Mouse (Mus musculus) CH12F3 (cell line): Measurements from ENCODE around the gene Emx2.

Source experiments
- in situ Hi-C: fragments of 300-500 bp; cut with MboI; formaldehyde crosslinking; loops from 2 replicates; pipeline ENCODE4 v1.14.3; 2020; ENCODE audit warnings: low sequenced_read_pairs

Emx2 gene

GRCm38 (mm10) chr19:59457951-59458742, at the start of gene Emx2:
TSS of gene Emx2 (plus strand) at chr19:59458372.
- in situ Hi-C loops, result no loop called here

- in situ Hi-C loops, result no loop called here
Observed at GRCm38 (mm10) chr19:59414128-59414527, 44.0 kb upstream of the Emx2 start.

- in situ Hi-C loops, result no loop called here
Observed at GRCm38 (mm10) chr19:59418024-59418423, 40.1 kb upstream of the Emx2 start.

GRCm38 (mm10) chr19:59418671-59419070, 39.5 kb upstream of the Emx2 start:
- in situ Hi-C loops, result no loop called here

- in situ Hi-C loops, result no loop called here
Observed at GRCm38 (mm10) chr19:59422393-59422792, 35.8 kb upstream of the Emx2 start.

DNA sequence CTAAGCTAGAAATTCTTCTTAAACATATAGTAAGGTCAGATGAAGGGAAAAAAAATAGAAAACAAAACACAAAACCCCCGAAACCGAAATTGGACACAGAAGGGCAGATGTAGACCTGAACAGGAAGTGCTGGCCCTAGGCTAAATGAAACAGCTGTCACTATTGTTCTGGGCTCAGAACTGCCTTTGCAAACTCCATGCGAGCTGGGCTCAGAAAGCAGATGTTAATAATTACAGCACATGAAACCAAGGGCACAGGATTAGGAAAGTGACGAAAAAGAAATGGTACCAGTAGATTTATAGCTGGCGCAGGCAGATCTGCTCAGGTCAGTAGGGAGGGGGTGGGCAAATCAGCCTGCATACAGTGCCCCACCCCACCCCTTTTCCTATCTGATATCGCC, 34.5 kb upstream of the Emx2 start:
- in situ Hi-C loops, result no loop called here

- in situ Hi-C loops, result loop anchor here (25.0 kb wide), 2 partner anchors 712 to 887 kb away; no protein-coding TSS in a partner anchor
Observed at GRCm38 (mm10) chr19:59424975-59425374, 33.2 kb upstream of the Emx2 start.

GRCm38 (mm10) chr19:59432286-59432685, 25.9 kb upstream of the Emx2 start:
- in situ Hi-C loops, result loop anchor here (25.0 kb wide), 2 partner anchors 705 to 880 kb away; no protein-coding TSS in a partner anchor

- in situ Hi-C loops, result no loop called here
Observed at GRCm38 (mm10) chr19:59450561-59451135, 7.5 kb upstream of the Emx2 start.

GRCm38 (mm10) chr19:59451441-59451951, 6.7 kb upstream of the Emx2 start:
- in situ Hi-C loops, result no loop called here

GRCm38 (mm10) chr19:59452321-59452720, 5.9 kb upstream of the Emx2 start:
- in situ Hi-C loops, result no loop called here

- in situ Hi-C loops, result no loop called here
Observed at GRCm38 (mm10) chr19:59453591-59453990, 4.6 kb upstream of the Emx2 start.

DNA sequence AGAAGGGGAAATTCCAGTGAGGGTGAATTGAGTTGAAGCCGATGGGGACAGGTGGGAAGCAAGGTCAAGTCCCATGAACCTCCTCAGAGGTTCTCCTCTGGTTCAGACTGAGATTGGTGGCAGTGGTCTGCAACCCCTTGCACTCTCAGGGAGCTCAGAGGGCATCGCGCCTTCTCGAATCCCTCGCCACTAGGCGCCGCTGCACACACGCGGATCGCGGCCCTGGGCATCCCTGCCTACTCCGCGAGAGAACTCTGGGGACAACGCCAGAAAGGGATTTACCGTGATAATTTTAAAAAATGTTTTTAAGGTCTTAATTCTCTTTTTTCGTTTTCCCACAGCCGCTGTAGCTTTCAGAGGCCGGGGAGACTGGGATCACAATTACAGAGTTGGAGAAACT, 4.0 kb upstream of the Emx2 start:
- in situ Hi-C loops, result no loop called here

GRCm38 (mm10) chr19:59455671-59456070, 2.5 kb upstream of the Emx2 start:
- in situ Hi-C loops, result no loop called here

GRCm38 (mm10) chr19:59457011-59457945, 894 bp upstream of the Emx2 start:
- in situ Hi-C loops, result no loop called here

DNA sequence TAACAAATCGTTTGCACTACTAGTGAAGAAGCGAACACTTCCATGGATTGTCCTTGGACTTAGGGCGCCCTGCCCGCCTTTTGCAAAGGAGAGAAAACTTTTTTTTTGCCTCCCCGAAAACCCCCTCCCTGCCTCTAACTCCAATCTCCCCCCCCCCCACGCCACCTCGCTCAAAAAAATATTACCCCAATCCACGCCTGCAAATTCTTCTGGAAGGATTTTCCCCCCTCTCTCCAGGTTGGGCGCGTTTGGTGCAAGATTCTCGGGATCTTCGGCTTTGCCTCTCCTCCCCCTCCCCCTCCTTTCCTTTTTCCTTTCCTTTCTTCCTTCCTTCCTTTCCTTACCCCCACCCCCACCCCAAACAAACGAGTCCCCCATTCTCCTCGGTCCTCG, 567 bp downstream of the Emx2 start:
- in situ Hi-C loops, result no loop called here

DNA sequence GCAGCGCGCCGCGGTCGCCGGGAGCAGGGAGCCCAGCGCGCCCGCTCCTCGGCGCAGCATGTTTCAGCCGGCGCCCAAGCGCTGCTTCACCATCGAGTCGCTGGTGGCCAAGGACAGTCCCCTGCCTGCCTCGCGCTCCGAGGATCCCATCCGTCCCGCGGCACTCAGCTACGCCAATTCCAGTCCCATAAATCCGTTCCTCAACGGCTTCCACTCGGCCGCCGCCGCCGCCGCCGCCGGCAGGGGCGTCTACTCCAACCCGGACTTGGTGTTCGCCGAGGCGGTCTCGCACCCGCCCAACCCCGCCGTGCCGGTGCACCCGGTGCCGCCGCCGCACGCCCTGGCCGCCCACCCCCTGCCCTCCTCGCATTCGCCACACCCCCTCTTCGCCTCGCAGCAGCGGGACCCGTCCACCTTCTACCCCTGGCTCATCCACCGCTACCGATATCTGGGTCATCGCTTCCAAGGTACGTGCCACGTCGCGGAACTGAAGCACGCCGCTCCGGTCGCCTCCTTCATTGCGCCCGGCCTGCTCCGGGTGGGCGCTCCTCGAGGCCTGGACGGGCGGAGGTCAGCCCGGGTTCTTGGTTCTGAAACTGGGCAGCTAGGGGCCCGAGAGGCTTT, 1.1 kb downstream of the Emx2 start:
- in situ Hi-C loops, result no loop called here

- in situ Hi-C loops, result no loop called here
Observed at GRCm38 (mm10) chr19:59459811-59460241, 1.7 kb downstream of the Emx2 start.

DNA sequence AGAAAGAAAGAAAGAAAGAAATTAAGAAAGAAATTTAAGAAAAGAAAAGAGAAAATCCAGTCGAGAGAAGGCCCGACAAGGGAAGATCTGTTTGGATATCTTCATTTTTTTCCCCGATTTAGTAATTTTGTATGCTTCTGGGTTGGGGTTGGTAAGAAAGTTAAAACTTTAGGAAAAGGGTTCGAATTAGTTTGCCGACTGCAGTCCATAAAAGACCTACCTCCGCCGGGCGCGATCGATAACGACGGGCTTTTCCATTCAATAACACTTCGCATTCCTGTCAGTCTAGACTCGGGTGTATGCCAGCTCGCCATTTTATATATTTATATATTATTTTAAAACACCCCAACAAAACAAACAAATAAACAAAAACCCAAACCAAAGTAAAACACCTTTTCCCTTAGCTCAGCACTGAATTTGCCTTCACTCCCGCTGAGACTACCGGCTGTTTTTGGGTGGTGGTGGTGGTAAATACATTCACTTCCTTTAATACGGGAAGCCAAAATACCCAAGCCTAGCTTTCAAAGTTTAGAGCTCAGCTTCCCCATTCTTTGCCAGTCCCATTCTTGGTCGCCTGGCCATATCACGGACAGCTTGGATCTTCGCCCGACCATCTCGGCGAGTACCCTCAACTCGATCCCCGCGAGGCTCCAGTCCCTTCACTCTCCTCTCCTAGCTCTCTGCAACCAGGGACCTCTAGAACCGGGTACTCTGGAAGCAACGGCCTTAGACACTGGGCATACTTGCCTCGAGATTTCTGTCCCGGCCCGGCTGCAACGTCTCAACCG, 2.4 kb downstream of the Emx2 start:
- in situ Hi-C loops, result no loop called here
